Mouse (Mus musculus) spleen, adult 2 months (tissue): ENCODE data around the gene Caskin2.

Source experiments
- CTCF ChIP-seq: fragments of 200-500 bp; IDR thresholded peaks from 2 replicates; pipeline ENCODE4 v1.5.1; 2011; ENCODE audit warnings: mild to moderate bottlenecking, inconsistent platforms; ENCODE audit not compliant: insufficient read depth, insufficient read length, insufficient replicate concordance; ENCODE audit errors: extremely low read depth
- POLR2A ChIP-seq: fragments of 200-500 bp; IDR thresholded peaks from 2 replicates; pipeline ENCODE4 v1.6.1; 2011; ENCODE audit warnings: low read depth, low read length, inconsistent platforms

GRCm38 (mm10) chr11:115806154-115806553, 7.3 kb downstream of the Caskin2 start:
- no peak for TF ChIP-seq CTCF
- no peak for TF ChIP-seq POLR2A
